Mouse (Mus musculus): Measurements from ENCODE around the gene Kctd21. TPM values are rescaled to one million over a fixed set of nuclear protein-coding genes. Genes with fewer than 3 reads are reported as not detected.
A peak's percentile ranks its signal among the peaks of the same experiment; 100 is the strongest.

Kctd21 gene
- total and polyA plus RNA-seq, 3 experiments = 3.6 to 4.1 (median 3.7) TPM

- no peak overlapping the region for H3K27ac ChIP-seq
- no peak for DNase-seq
- no peak overlapping the region for H3K9ac ChIP-seq (ENCODE audit: low read depth, low read length)
- H3K4me1 ChIP-seq (ENCODE audit: control insufficient read depth, insufficient read depth, low read length) = peaks cover 10% of the 10 kb centered on the region
- TF ChIP-seq CTCF (IDR thresholded peaks at IDR 0.05) (no peak), POLR2A (IDR thresholded peaks at IDR 0.05; ENCODE audit: insufficient read depth, low read depth, low read length) (no peak), EP300 (IDR thresholded peaks at IDR 0.05; ENCODE audit: insufficient read depth, low read depth, low read length) (no peak)
- H3K27me3 ChIP-seq (ENCODE audit: control insufficient read depth, insufficient read depth, low read length) = no peaks in the 10 kb centered on the region
- intact Hi-C loops (cut with DNase I) = no loop called here
- 67% methylated on average over 3 of the region's 3 CpGs for WGBS
- H3K4me3 ChIP-seq = no peak overlapping the region
- no peaks in the 10 kb centered on the region for H3K79me2 ChIP-seq (replicated peaks; ENCODE audit: control insufficient read depth, insufficient read depth, low read length)
- H3K36me3 ChIP-seq (ENCODE audit: control insufficient read depth, insufficient read depth, low read length) = no peaks in the 10 kb centered on the region
Measured at GRCm38 (mm10) chr7:97357840-97358239, 25.7 kb downstream of the Kctd21 start.

GRCm38 (mm10) chr7:97358347-97358746 lies 26.2 kb downstream of the Kctd21 start:
- 80% methylated on average over 4 of the region's 4 CpGs for WGBS
- TF ChIP-seq CTCF (IDR thresholded peaks at IDR 0.05) (no peak), POLR2A (IDR thresholded peaks at IDR 0.05; ENCODE audit: insufficient read depth, low read depth, low read length) (no peak), EP300 (IDR thresholded peaks at IDR 0.05; ENCODE audit: insufficient read depth, low read depth, low read length) (no peak)
- Histone ChIP-seq H3K27me3 (ENCODE audit: control insufficient read depth, insufficient read depth, low read length) (no peaks in the 10 kb centered on the region), H3K4me1 (ENCODE audit: control insufficient read depth, insufficient read depth, low read length) (peaks cover 10% of the 10 kb centered on the region), H3K4me3 (no peak overlapping the region), H3K9ac (ENCODE audit: low read depth, low read length) (no peak overlapping the region), H3K27ac (no peak overlapping the region), H3K36me3 (ENCODE audit: control insufficient read depth, insufficient read depth, low read length) (no peaks in the 10 kb centered on the region), H3K79me2 (replicated peaks; ENCODE audit: control insufficient read depth, insufficient read depth, low read length) (no peaks in the 10 kb centered on the region)
- intact Hi-C loops (cut with DNase I) = no loop called here
- no peak for DNase-seq

- 79% methylated on average over 5 of the region's 5 CpGs for WGBS
- H3K4me1 ChIP-seq (ENCODE audit: control insufficient read depth, insufficient read depth, low read length) = peaks cover 6% of the 10 kb centered on the region
- intact Hi-C loops (cut with DNase I) = no loop called here
- H3K27me3 ChIP-seq (ENCODE audit: control insufficient read depth, insufficient read depth, low read length) = no peaks in the 10 kb centered on the region
- H3K9ac ChIP-seq (ENCODE audit: low read depth, low read length) = no peak overlapping the region
- H3K79me2 ChIP-seq (replicated peaks; ENCODE audit: control insufficient read depth, insufficient read depth, low read length) = no peaks in the 10 kb centered on the region
- TF ChIP-seq EP300 (IDR thresholded peaks at IDR 0.05; ENCODE audit: insufficient read depth, low read depth, low read length) (no peak), CTCF (IDR thresholded peaks at IDR 0.05) (no peak), POLR2A (IDR thresholded peaks at IDR 0.05; ENCODE audit: insufficient read depth, low read depth, low read length) (no peak)
- H3K36me3 ChIP-seq (ENCODE audit: control insufficient read depth, insufficient read depth, low read length) = no peaks in the 10 kb centered on the region
- no peak overlapping the region for H3K4me3 ChIP-seq
- DNase-seq = no peak
- no peak overlapping the region for H3K27ac ChIP-seq
Measured at GRCm38 (mm10) chr7:97360166-97360565, 28.0 kb downstream of the Kctd21 start.

GRCm38 (mm10) chr7:97360955-97361354 lies 28.8 kb downstream of the Kctd21 start:
- TF ChIP-seq CTCF (IDR thresholded peaks at IDR 0.05) = no peak
- no peak for TF ChIP-seq EP300 (IDR thresholded peaks at IDR 0.05; ENCODE audit: insufficient read depth, low read depth, low read length)
- no peak for TF ChIP-seq POLR2A (IDR thresholded peaks at IDR 0.05; ENCODE audit: insufficient read depth, low read depth, low read length)
- H3K9ac ChIP-seq (ENCODE audit: low read depth, low read length) = no peak overlapping the region
- DNase-seq = peak in 1 of 2 experiments; percentile 8
- no peaks in the 10 kb centered on the region for H3K36me3 ChIP-seq (ENCODE audit: control insufficient read depth, insufficient read depth, low read length)
- no peaks in the 10 kb centered on the region for H3K79me2 ChIP-seq (replicated peaks; ENCODE audit: control insufficient read depth, insufficient read depth, low read length)
- intact Hi-C loops (cut with DNase I) = no loop called here
- H3K27ac ChIP-seq = no peak overlapping the region
- peaks cover 3% of the 10 kb centered on the region; the same call in 1 of the 2 replicates for H3K4me1 ChIP-seq (ENCODE audit: control insufficient read depth, insufficient read depth, low read length)
- H3K4me3 ChIP-seq = no peak overlapping the region
- no peaks in the 10 kb centered on the region for H3K27me3 ChIP-seq (ENCODE audit: control insufficient read depth, insufficient read depth, low read length)
- 61% methylated on average over 3 of the region's 3 CpGs for WGBS

- no peak for DNase-seq
- Histone ChIP-seq H3K27me3 (ENCODE audit: control insufficient read depth, insufficient read depth, low read length) (no peaks in the 10 kb centered on the region), H3K4me3 (no peak overlapping the region), H3K27ac (no peak overlapping the region), H3K79me2 (replicated peaks; ENCODE audit: control insufficient read depth, insufficient read depth, low read length) (no peaks in the 10 kb centered on the region), H3K9ac (ENCODE audit: low read depth, low read length) (no peak overlapping the region), H3K36me3 (ENCODE audit: control insufficient read depth, insufficient read depth, low read length) (no peaks in the 10 kb centered on the region), H3K4me1 (ENCODE audit: control insufficient read depth, insufficient read depth, low read length) (peaks cover 1% of the 10 kb centered on the region; the same call in 1 of the 2 replicates)
- no peak for TF ChIP-seq POLR2A (IDR thresholded peaks at IDR 0.05; ENCODE audit: insufficient read depth, low read depth, low read length)
- peak; percentile 80 for TF ChIP-seq CTCF (IDR thresholded peaks at IDR 0.05)
- intact Hi-C loops (cut with DNase I) = no loop called here
- 37% methylated on average over 4 of the region's 4 CpGs for WGBS
Measured at GRCm38 (mm10) chr7:97361467-97361866, 29.3 kb downstream of the Kctd21 start.

GRCm38 (mm10) chr7:97365887-97366286 lies 33.8 kb downstream of the Kctd21 start:
- no peak overlapping the region for H3K27ac ChIP-seq
- H3K9ac ChIP-seq (ENCODE audit: low read depth, low read length) = no peak overlapping the region
- H3K36me3 ChIP-seq (ENCODE audit: control insufficient read depth, insufficient read depth, low read length) = no peaks in the 10 kb centered on the region
- DNase-seq = no peak
- WGBS = 58% methylated on average over 1 of the region's 1 CpGs
- H3K4me3 ChIP-seq = no peak overlapping the region
- H3K27me3 ChIP-seq (ENCODE audit: control insufficient read depth, insufficient read depth, low read length) = no peaks in the 10 kb centered on the region
- no peak for TF ChIP-seq EP300 (IDR thresholded peaks at IDR 0.05; ENCODE audit: insufficient read depth, low read depth, low read length)
- no peak for TF ChIP-seq POLR2A (IDR thresholded peaks at IDR 0.05; ENCODE audit: insufficient read depth, low read depth, low read length)
- TF ChIP-seq CTCF (IDR thresholded peaks at IDR 0.05) = no peak
- intact Hi-C loops (cut with DNase I) = no loop called here
- H3K4me1 ChIP-seq (ENCODE audit: control insufficient read depth, insufficient read depth, low read length) = 0 out of 2 replicates have a peak, but pooled peaks cover under 1% of the 10 kb centered on the region
- no peaks in the 10 kb centered on the region for H3K79me2 ChIP-seq (replicated peaks; ENCODE audit: control insufficient read depth, insufficient read depth, low read length)
